Mouse (Mus musculus) myocyte (in vitro differentiated cells): ENCODE data around the gene Prnd.

Source experiments
- MAX ChIP-seq: IDR thresholded peaks from one replicate; pipeline ENCODE4 v1.6.1; 2011; ENCODE audit warnings: low read depth, mild to moderate bottlenecking, control low read depth
- POLR2A ChIP-seq: IDR thresholded peaks from one replicate; pipeline ENCODE4 v1.6.1; 2011; ENCODE audit warnings: low read depth, mild to moderate bottlenecking, control low read depth, moderate library complexity; ENCODE audit not compliant: insufficient read length
- POLR2AphosphoS2 ChIP-seq: IDR thresholded peaks from one replicate; pipeline ENCODE4 v1.6.1; 2011; ENCODE audit warnings: low read depth, control low read depth; ENCODE audit not compliant: insufficient read length
- TCF12 ChIP-seq: IDR thresholded peaks from one replicate; pipeline ENCODE4 v1.6.1; 2011; ENCODE audit warnings: mild to moderate bottlenecking, control low read depth; ENCODE audit not compliant: poor library complexity, insufficient read depth, severe bottlenecking
- USF1 ChIP-seq: IDR thresholded peaks from one replicate; pipeline ENCODE4 v1.6.1; 2011; ENCODE audit warnings: low read depth, mild to moderate bottlenecking, control low read depth, moderate library complexity

DNA sequence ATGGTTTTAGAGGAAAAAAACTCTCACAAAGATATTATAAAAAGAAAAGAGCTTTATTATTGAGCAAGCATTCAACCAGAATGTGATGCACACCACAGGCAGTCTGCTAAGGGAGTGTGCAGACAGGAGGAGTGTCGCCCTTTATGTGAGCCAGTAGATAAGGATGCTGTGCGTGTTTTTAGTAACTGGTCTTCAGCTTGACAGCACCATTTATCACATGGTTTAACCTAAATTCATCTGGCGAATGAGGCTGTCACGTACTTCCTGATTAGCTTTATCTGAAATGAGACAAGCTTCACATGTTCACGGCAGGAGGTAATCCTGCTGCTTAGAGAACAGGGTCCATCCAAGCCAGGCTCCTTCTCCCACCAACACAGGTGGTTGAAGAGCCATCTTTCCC is 45.6 kb upstream of the Prnd start:
- TF ChIP-seq POLR2A, result no peak
- TF ChIP-seq POLR2AphosphoS2, result no peak
- TF ChIP-seq MAX, result no peak
- no peak for TF ChIP-seq USF1
- TF ChIP-seq TCF12, result no peak
